Mouse (Mus musculus) duodenum, adult 2 months (tissue): ENCODE measurements around the gene Ndnf. TPM values are rescaled to one million over a fixed set of nuclear protein-coding genes. Genes with fewer than 3 reads are reported as not detected.

ENCODE experiments used
- polyA plus RNA-seq: library from polyadenylated mRNA; depleted of rRNA; stranded (reverse); fragments of >200 nt; gene quantifications from 2 replicates; pipeline ENCODE4 v1.2.3, GENCODE M21; 2012; ENCODE audit warnings: low replicate concordance; rRNA removed

The Ndnf gene
- polyA plus RNA-seq: 0.07 and 0.34 TPM in 2 replicates

GRCm38 (mm10) chr6:65671451-65671850, at the start of gene Ndnf:
Gene Ndnf (plus strand): TSS chr6:65671590.

Other genes starting within 250 kb of the Ndnf start
- gene Tnip3, start 146.3 kb upstream of the Ndnf start, polyA plus RNA-seq: not detected in 2 replicates
- 0.07 and 0.09 TPM in 2 replicates for gene Prdm5, start 107.4 kb downstream of the Ndnf start, polyA plus RNA-seq